Mouse (Mus musculus) midbrain, embryonic 12.5 days (tissue): ENCODE measurements at regions not wholly inside any gene's neighbourhood (a gene's known extent, or its start where the extent isn't known, plus 50 kb on each side); places are given as distances from the start of the nearest gene placed in this dataset.

Experiments
- ATAC-seq: fragments of 200-750 bp; cut with Nextera tagmentation; 2 replicates; pipeline ENCODE4 v1.8.0; 2017; ENCODE audit warnings: low read depth, moderate TSS enrichment, moderate library complexity; ENCODE audit not compliant: low FRiP score
- H3K27ac ChIP-seq: fragments of 300-500 bp; sonication (generic); replicated peaks from 2 replicates; pipeline ENCODE4 v1.5.1; 2016; ENCODE audit warnings: mild to moderate bottlenecking
- H3K27me3 ChIP-seq: fragments of 300-500 bp; sonication (generic); 2 replicates; pipeline ENCODE4 v1.6.1; 2016; ENCODE audit warnings: mild to moderate bottlenecking
- H3K36me3 ChIP-seq: fragments of 300-500 bp; sonication (generic); 2 replicates; pipeline ENCODE4 v1.6.1; 2016
- H3K4me1 ChIP-seq: fragments of 300-500 bp; sonication (generic); 2 replicates; pipeline ENCODE4 v1.6.1; 2016
- H3K4me2 ChIP-seq: fragments of 300-500 bp; sonication (generic); replicated peaks from 2 replicates; pipeline ENCODE4 v1.6.1; 2016; ENCODE audit warnings: mild to moderate bottlenecking, moderate library complexity
- H3K4me3 ChIP-seq: fragments of 300-500 bp; sonication (generic); 2 replicates; pipeline ENCODE4 v1.5.1; 2016; ENCODE audit warnings: mild to moderate bottlenecking
- H3K9ac ChIP-seq: fragments of 300-500 bp; sonication (generic); replicated peaks from 2 replicates; pipeline ENCODE4 v1.6.1; 2016; ENCODE audit warnings: mild to moderate bottlenecking, moderate library complexity
- H3K9me3 ChIP-seq: fragments of 300-500 bp; sonication (generic); 2 replicates; pipeline ENCODE4 v1.6.1; 2016; ENCODE audit warnings: mild to moderate bottlenecking
- WGBS: fragments of 180-500 bp; shearing (Covaris S2); methylation state at CpG from one replicate; pipeline ENCODE4 v1.1.7; 2016; 5-methylcytosine and 5-hydroxymethylcytosine counted together

DNA sequence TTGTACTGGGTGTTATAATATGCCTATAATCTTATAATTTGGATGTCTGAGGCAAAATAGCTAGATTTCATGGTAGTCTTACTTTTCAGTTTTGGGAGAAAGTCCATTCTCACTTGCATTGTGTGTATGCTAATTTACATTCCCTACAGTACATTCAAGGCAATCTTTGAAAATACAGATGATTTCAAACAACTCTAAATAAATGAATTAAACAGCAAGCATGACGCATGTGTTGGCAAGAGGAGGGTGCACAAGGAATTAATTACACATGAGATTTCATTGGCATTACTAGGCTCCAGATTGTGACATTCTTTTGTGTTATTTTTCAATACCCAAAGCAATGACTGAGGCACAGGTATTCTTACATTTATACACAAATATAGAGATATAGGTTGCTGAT is 495.2 kb upstream of the Cypt12 start:
- Histone ChIP-seq H3K27ac (no peak overlapping the region), H3K9me3 (no peaks in the 10 kb centered on the region), H3K4me1 (no peaks in the 10 kb centered on the region), H3K9ac (no peak overlapping the region), H3K4me3 (no peak overlapping the region), H3K36me3 (no peaks in the 10 kb centered on the region), H3K4me2 (no peak overlapping the region), H3K27me3 (no peaks in the 10 kb centered on the region)
- WGBS, result 66% methylated on average over 1 of the region's 1 CpGs
- ATAC-seq, result no peak

DNA sequence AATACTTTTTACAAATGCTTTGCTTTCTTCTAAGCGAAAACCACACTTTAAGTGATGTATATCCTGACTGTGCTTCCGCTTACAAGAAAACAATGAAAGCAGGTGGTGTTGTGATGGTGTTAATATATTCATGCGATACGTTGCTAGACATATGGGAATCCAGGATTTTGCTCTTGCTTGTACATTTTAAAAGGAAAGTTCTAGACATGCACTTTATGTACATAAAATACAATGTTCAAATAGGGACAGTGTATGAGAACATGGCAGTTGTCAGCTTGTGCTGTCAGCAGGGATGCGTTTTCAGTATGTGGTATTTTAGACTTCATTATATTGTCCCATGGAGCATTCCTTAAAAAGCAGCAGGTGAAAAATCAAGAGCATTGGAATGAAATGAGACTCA is 487.7 kb upstream of the Cypt12 start:
- no peaks in the 10 kb centered on the region for H3K36me3 ChIP-seq
- no peak overlapping the region for H3K9ac ChIP-seq
- H3K4me3 ChIP-seq, result no peak overlapping the region
- WGBS, result 89% methylated on average over 5 of the region's 5 CpGs
- no peak overlapping the region for H3K4me2 ChIP-seq
- H3K27me3 ChIP-seq, result no peaks in the 10 kb centered on the region
- no peaks in the 10 kb centered on the region for H3K4me1 ChIP-seq
- H3K9me3 ChIP-seq, result no peaks in the 10 kb centered on the region
- no peak for ATAC-seq
- H3K27ac ChIP-seq, result no peak overlapping the region

GRCm38 (mm10) chr3:17461365-17461764 is 486.8 kb upstream of the Cypt12 start:
- H3K4me3 ChIP-seq, result no peak overlapping the region
- 93% methylated on average over 4 of the region's 4 CpGs for WGBS
- no peak for ATAC-seq

DNA sequence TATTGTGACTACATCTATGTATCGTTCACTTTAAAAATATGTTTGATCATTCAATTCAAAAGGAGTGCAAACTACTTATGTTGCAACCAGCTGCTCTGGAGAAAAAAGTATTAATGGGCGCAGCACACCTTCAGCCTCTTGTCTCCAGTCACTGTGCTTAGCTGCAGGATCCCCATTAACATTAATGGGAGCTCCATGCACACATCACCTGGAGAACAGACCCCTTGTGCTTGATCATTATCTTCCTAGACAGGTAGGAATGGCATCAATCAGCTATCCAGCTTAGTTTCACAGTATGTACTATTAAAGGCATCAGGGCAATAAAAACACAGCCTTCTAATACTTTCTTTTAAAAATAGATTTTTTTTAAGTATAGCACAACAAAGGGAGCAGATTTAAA is 474.4 kb upstream of the Cypt12 start:
- Histone ChIP-seq H3K4me3 (no peak overlapping the region), H3K9ac (no peak overlapping the region), H3K36me3 (no peaks in the 10 kb centered on the region), H3K9me3 (no peaks in the 10 kb centered on the region), H3K4me2 (no peak overlapping the region), H3K4me1 (no peaks in the 10 kb centered on the region), H3K27ac (no peak overlapping the region), H3K27me3 (no peaks in the 10 kb centered on the region)
- 92% methylated on average over 2 of the region's 2 CpGs for WGBS
- no peak for ATAC-seq

More at GRCm38 (mm10) chr3:17461365-17461764, 486.8 kb upstream of the Cypt12 start:
- H3K27me3 ChIP-seq, result no peaks in the 10 kb centered on the region
- no peaks in the 10 kb centered on the region for H3K9me3 ChIP-seq
- no peaks in the 10 kb centered on the region for H3K36me3 ChIP-seq
- H3K9ac ChIP-seq, result no peak overlapping the region
- no peaks in the 10 kb centered on the region for H3K4me1 ChIP-seq
- no peak overlapping the region for H3K4me2 ChIP-seq
- no peak overlapping the region for H3K27ac ChIP-seq

- Histone ChIP-seq H3K4me3 (no peak overlapping the region), H3K9ac (no peak overlapping the region), H3K4me2 (no peak overlapping the region), H3K27ac (peak overlapping the region; percentile 79), H3K4me1 (peaks cover 6% of the 10 kb centered on the region; the same call in 1 of the 2 replicates), H3K27me3 (no peaks in the 10 kb centered on the region), H3K36me3 (no peaks in the 10 kb centered on the region), H3K9me3 (no peaks in the 10 kb centered on the region)
- ATAC-seq, result peak; percentile 98
- WGBS, result 8% methylated on average over 4 of the region's 4 CpGs
Observed at GRCm38 (mm10) chr3:17489240-17490142, 458.7 kb upstream of the Cypt12 start.

- no peak overlapping the region for H3K9ac ChIP-seq
- no peaks in the 10 kb centered on the region for H3K9me3 ChIP-seq
- no peak overlapping the region for H3K4me2 ChIP-seq
- 0 out of 2 replicates have a peak, but pooled peaks have one; percentile 32 for ATAC-seq
- H3K27ac ChIP-seq, result peak overlapping the region; percentile 58; the same call in 1 of the 2 replicates
- H3K36me3 ChIP-seq, result no peaks in the 10 kb centered on the region
- H3K4me1 ChIP-seq, result peaks cover 6% of the 10 kb centered on the region; the same call in 1 of the 2 replicates
- H3K4me3 ChIP-seq, result no peak overlapping the region
- H3K27me3 ChIP-seq, result no peaks in the 10 kb centered on the region
Observed at GRCm38 (mm10) chr3:17490632-17491031, 457.6 kb upstream of the Cypt12 start.

GRCm38 (mm10) chr3:17498291-17498690 is 449.9 kb upstream of the Cypt12 start:
- Histone ChIP-seq H3K27ac (no peak overlapping the region), H3K4me2 (no peak overlapping the region), H3K4me3 (no peak overlapping the region), H3K9me3 (no peaks in the 10 kb centered on the region), H3K9ac (no peak overlapping the region), H3K27me3 (no peaks in the 10 kb centered on the region), H3K4me1 (no peaks in the 10 kb centered on the region), H3K36me3 (no peaks in the 10 kb centered on the region)
- 92% methylated on average over 3 of the region's 3 CpGs for WGBS
- ATAC-seq, result no peak

DNA sequence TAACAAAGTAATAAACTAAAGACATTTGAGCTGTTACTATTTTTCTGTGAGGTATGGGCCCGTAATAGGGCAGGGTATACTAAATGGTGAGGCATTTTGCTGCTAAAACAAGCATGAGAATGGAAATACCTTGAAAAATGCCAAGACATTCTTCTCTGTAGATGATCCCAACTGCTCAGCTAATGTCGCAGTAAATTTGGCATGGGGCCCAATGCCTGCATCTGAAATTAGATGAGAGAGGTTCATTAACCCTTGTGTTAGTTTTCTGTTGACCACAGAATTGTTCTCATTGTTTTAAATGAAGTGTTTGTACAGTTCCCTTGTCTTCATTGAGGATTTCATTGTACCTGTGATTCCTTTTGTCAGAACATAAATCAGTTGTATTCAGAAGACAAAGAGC is 446.7 kb upstream of the Cypt12 start:
- H3K27me3 ChIP-seq, result no peaks in the 10 kb centered on the region
- no peaks in the 10 kb centered on the region for H3K9me3 ChIP-seq
- WGBS, result 80% methylated on average over 2 of the region's 2 CpGs
- no peak overlapping the region for H3K9ac ChIP-seq
- H3K36me3 ChIP-seq, result no peaks in the 10 kb centered on the region
- no peak overlapping the region for H3K4me2 ChIP-seq
- no peak for ATAC-seq
- no peaks in the 10 kb centered on the region for H3K4me1 ChIP-seq
- H3K27ac ChIP-seq, result no peak overlapping the region
- H3K4me3 ChIP-seq, result no peak overlapping the region

- no peak overlapping the region for H3K27ac ChIP-seq
Observed at GRCm38 (mm10) chr3:17541346-17541745, 406.9 kb upstream of the Cypt12 start.

DNA sequence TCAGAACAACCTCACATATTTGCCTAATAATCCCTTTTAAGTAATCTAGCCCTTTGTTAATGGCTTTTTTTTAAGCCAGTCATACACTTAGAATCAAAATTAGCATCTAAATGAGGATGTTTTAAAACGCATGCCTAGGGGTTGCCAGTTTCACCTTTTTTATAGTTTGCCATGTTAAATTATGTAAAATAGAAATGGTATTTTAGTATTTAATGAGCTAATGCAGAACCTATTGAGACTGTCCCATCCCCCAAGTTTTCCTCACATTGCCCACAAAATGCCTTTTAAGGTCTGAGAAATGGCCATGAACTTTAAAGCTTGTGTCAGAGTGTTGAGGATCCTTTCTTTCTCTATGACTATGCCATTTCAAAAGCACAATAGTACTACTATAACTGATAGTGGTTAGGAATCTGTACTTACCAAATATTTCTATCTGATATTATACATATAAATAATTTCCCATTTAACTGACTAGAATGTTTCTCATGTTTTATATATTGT is 400.6 kb upstream of the Cypt12 start:
- Histone ChIP-seq H3K4me2 (no peak overlapping the region), H3K4me1 (0 out of 2 replicates have a peak, but pooled peaks cover 2% of the 10 kb centered on the region), H3K4me3 (no peak overlapping the region), H3K27ac (no peak overlapping the region), H3K9ac (no peak overlapping the region), H3K27me3 (no peaks in the 10 kb centered on the region), H3K36me3 (no peaks in the 10 kb centered on the region), H3K9me3 (no peaks in the 10 kb centered on the region)
- 11% methylated on average over 1 of the region's 1 CpGs for WGBS
- ATAC-seq, result peak; percentile 67

More at GRCm38 (mm10) chr3:17541346-17541745, 406.9 kb upstream of the Cypt12 start:
- no peak overlapping the region for H3K4me3 ChIP-seq
- H3K9me3 ChIP-seq, result no peaks in the 10 kb centered on the region
- H3K4me1 ChIP-seq, result no peaks in the 10 kb centered on the region; the same call in 1 of the 2 replicates
- H3K27me3 ChIP-seq, result no peaks in the 10 kb centered on the region
- no peak overlapping the region for H3K4me2 ChIP-seq
- H3K36me3 ChIP-seq, result no peaks in the 10 kb centered on the region
- H3K9ac ChIP-seq, result no peak overlapping the region
- ATAC-seq, result no peak

GRCm38 (mm10) chr3:17582487-17582886 is 365.7 kb upstream of the Cypt12 start:
- Histone ChIP-seq H3K9ac (no peak overlapping the region), H3K4me3 (no peak overlapping the region), H3K4me1 (no peaks in the 10 kb centered on the region; the same call in 1 of the 2 replicates), H3K27me3 (no peaks in the 10 kb centered on the region), H3K36me3 (no peaks in the 10 kb centered on the region), H3K9me3 (no peaks in the 10 kb centered on the region), H3K27ac (peak overlapping the region; percentile 84), H3K4me2 (0 out of 2 replicates have a peak overlapping the region, but pooled peaks have one; percentile 21)
- 27% methylated on average over 9 of the region's 9 CpGs for WGBS
- peak; percentile 74 for ATAC-seq

DNA sequence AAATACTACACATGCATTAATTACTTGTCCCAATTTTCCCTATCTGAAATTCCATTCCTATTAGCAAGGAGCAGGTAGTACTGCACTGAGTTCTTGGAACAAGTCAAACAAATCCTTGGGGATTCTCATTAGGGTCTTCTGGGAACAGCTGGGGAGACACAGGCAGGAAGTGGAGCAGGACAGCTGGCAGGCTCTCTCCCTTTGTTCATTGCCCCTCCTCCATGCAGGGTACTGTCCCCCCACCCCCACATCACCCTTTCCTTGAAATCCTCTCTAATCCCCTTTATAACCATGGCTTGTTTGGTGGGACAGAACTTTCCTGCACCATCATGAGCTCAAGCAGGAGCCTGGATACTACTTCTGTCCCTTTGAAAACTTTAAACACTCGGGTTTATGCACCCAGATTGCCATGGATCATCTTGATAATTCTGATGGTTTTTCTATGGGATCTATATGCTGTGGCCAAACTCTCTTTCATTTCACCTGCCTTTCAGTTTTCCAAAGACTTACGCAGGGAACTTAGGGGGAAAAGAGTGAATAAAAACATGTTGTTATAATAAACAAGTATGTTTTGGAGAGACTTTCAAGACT is 358.2 kb upstream of the Cypt12 start:
- H3K27me3 ChIP-seq, result no peaks in the 10 kb centered on the region
- H3K4me2 ChIP-seq, result 0 out of 2 replicates have a peak overlapping the region, but pooled peaks have one; percentile 2
- H3K36me3 ChIP-seq, result no peaks in the 10 kb centered on the region
- no peak overlapping the region for H3K9ac ChIP-seq
- peaks cover 4% of the 10 kb centered on the region; the same call in 1 of the 2 replicates for H3K4me1 ChIP-seq
- peak overlapping the region; percentile 49; the same call in 1 of the 2 replicates for H3K27ac ChIP-seq
- peak; percentile 87 for ATAC-seq
- no peaks in the 10 kb centered on the region for H3K9me3 ChIP-seq
- no peak overlapping the region for H3K4me3 ChIP-seq
- WGBS, result 27% methylated on average over 2 of the region's 2 CpGs
